Mouse (Mus musculus) ES-Bruce4 (cell line): Measurements from ENCODE around the gene Pdzd7. TPM values are rescaled to one million over a fixed set of nuclear protein-coding genes. Genes with fewer than 3 reads are reported as not detected.
A peak's percentile ranks its signal among the peaks of the same experiment; 100 is the strongest.

Experiments used
- H3K27ac ChIP-seq: 2 replicates; pipeline ENCODE4 v1.5.1; 2012; ENCODE audit warnings: low read length, inconsistent platforms; ENCODE audit not compliant: insufficient read depth
- H3K27me3 ChIP-seq: 2 replicates; pipeline ENCODE4 v1.6.1; 2012; ENCODE audit warnings: mild to moderate bottlenecking, low read length, inconsistent platforms; ENCODE audit not compliant: control insufficient read depth, poor library complexity, insufficient read depth, severe bottlenecking
- H3K36me3 ChIP-seq: 2 replicates; pipeline ENCODE4 v1.6.1; 2012; ENCODE audit warnings: inconsistent platforms, mild to moderate bottlenecking, low read length, moderate library complexity; ENCODE audit not compliant: control insufficient read depth, poor library complexity, insufficient read depth, severe bottlenecking
- H3K4me1 ChIP-seq: one replicate; pipeline ENCODE4 v1.8.1; 2011; ENCODE audit warnings: low read length; ENCODE audit not compliant: control insufficient read depth, insufficient read depth
- H3K4me3 ChIP-seq: 2 replicates; pipeline ENCODE4 v1.5.1; 2011; ENCODE audit warnings: low read depth, mild to moderate bottlenecking, low read length
- H3K9ac ChIP-seq: 2 replicates; pipeline ENCODE4 v1.6.1; 2012; ENCODE audit warnings: low read depth, mild to moderate bottlenecking, inconsistent platforms; ENCODE audit not compliant: poor library complexity, severe bottlenecking
- H3K9me3 ChIP-seq: replicated peaks from 2 replicates; pipeline ENCODE4 v1.6.1; 2012; ENCODE audit warnings: mild to moderate bottlenecking, low read length, inconsistent platforms; ENCODE audit not compliant: control insufficient read depth, poor library complexity, insufficient read depth, severe bottlenecking
- CTCF ChIP-seq: IDR thresholded peaks from one replicate; pipeline ENCODE4 v1.8.1; 2011; ENCODE audit warnings: low read depth, low read length
- EP300 ChIP-seq: IDR thresholded peaks from 2 replicates; pipeline ENCODE4 v1.6.1; 2011; ENCODE audit warnings: low read depth, low read length; ENCODE audit not compliant: insufficient read depth
- POLR2A ChIP-seq: IDR thresholded peaks from one replicate; pipeline ENCODE4 v1.8.1; 2011; ENCODE audit warnings: low read length; ENCODE audit not compliant: insufficient read depth
- polyA plus RNA-seq: library from polyadenylated mRNA; stranded (reverse); fragments of >200 nt; gene quantifications from 2 replicates; pipeline ENCODE4 v1.2.4, GENCODE M21; 2011; ENCODE audit warnings: low read depth; ENCODE audit not compliant: missing spikeins, insufficient read depth, insufficient read length

Pdzd7 gene
- polyA plus RNA-seq, 1 experiment: 1.3 TPM

- H3K36me3 ChIP-seq: 0 out of 2 replicates have a peak, but pooled peaks cover 2% of the 10 kb centered on the region
- no peaks in the 10 kb centered on the region for H3K27me3 ChIP-seq
- no peaks in the 10 kb centered on the region for H3K9me3 ChIP-seq
- TF ChIP-seq EP300 (no peak), CTCF (peak; percentile 19)
- peak overlapping the region; percentile 75 for H3K4me3 ChIP-seq
- H3K27ac ChIP-seq: peak overlapping the region; percentile 82
- peak overlapping the region; percentile 86 for H3K9ac ChIP-seq
- peaks cover 7% of the 10 kb centered on the region for H3K4me1 ChIP-seq
Measured at GRCm38 (mm10) chr19:45017216-45017771, 28.2 kb downstream of the Pdzd7 start.

DNA sequence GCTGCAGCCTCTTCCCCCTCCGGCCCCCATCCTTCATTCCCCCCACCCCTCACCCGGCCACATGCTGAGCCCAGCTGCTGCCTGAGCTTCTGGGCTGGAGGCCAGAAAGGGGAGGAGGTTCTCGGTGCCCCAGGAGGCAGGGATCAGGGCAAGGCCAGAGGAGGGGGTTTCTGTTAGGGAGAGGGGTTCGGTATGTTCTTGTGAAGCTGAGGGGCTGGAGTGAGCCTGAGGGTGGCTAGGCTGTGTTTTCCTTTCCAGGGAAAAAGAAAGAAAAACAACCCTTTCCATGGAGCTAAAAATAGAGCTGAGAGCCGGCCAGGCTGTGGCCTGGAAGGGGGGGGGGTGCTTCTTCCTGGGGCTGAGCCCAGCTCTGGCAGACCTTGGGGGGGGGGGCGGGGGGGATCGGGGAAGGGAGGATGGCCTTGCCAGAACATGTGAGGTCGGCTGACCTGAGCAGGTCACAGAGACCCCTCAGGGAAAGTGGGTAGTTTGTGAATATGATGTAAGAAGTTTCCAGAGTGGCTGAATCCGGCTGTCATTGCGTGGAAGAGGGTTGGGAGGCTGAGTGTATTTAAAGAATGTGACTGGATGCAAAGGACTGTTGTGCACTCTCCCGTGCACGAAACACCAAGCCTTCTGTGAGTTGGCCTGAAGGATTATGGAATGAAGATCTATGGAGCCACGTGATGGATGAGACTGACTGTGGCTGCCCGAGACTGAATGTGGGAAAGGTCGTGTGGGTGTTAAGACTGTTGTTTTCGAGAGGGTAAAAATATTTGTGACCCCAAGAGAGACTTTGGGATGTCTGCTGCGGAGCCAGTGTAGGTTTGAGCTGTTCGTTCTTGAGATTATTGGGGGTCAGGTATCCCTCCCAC lies 28.9 kb downstream of the Pdzd7 start:
- no peaks in the 10 kb centered on the region for H3K9me3 ChIP-seq
- TF ChIP-seq CTCF: no peak
- TF ChIP-seq POLR2A: no peak
- peak; percentile 74 for TF ChIP-seq EP300
- H3K4me3 ChIP-seq: peak overlapping the region; percentile 83
- peaks cover 6% of the 10 kb centered on the region; the same call in 1 of the 2 replicates for H3K36me3 ChIP-seq
- H3K4me1 ChIP-seq: peaks cover 7% of the 10 kb centered on the region
- H3K27ac ChIP-seq: peak overlapping the region; percentile 82
- peak overlapping the region; percentile 86 for H3K9ac ChIP-seq
- no peaks in the 10 kb centered on the region for H3K27me3 ChIP-seq

- Histone ChIP-seq H3K9me3 (no peaks in the 10 kb centered on the region), H3K27ac (peak overlapping the region; percentile 49), H3K27me3 (no peaks in the 10 kb centered on the region), H3K36me3 (peaks cover 13% of the 10 kb centered on the region), H3K9ac (peak overlapping the region; percentile 86), H3K4me1 (peaks cover 7% of the 10 kb centered on the region), H3K4me3 (peak overlapping the region; percentile 83)
- TF ChIP-seq EP300 (peak; percentile 80; the same call in 1 of the 2 replicates), CTCF (no peak)
Measured at GRCm38 (mm10) chr19:45015518-45016281, 29.8 kb downstream of the Pdzd7 start.

DNA sequence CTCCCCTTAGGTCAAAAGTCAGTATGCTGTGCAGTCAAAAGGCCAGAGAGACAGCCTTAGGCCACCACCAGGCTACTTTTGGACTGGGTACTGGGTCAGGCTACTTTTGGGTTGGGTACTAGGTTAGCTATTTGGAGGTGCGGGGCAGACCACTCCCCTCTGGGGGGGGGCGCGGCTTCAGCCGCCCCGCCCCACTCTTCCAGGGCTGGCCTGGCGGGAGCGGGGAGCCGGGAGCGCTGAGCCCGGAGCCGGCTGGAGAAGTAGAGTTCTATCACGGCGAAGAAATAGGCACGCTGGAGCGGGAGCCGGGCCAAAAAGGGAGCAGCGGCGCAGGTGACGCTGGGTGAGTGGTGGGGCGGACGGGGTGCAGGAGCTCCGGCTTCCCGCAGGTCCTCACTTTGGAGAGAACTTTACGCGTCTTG lies 30.5 kb downstream of the Pdzd7 start:
- Histone ChIP-seq H3K27me3 (no peaks in the 10 kb centered on the region), H3K4me1 (peaks cover 7% of the 10 kb centered on the region)
- no peak for TF ChIP-seq POLR2A
- TF ChIP-seq CTCF: no peak
- no peak for TF ChIP-seq EP300

DNA sequence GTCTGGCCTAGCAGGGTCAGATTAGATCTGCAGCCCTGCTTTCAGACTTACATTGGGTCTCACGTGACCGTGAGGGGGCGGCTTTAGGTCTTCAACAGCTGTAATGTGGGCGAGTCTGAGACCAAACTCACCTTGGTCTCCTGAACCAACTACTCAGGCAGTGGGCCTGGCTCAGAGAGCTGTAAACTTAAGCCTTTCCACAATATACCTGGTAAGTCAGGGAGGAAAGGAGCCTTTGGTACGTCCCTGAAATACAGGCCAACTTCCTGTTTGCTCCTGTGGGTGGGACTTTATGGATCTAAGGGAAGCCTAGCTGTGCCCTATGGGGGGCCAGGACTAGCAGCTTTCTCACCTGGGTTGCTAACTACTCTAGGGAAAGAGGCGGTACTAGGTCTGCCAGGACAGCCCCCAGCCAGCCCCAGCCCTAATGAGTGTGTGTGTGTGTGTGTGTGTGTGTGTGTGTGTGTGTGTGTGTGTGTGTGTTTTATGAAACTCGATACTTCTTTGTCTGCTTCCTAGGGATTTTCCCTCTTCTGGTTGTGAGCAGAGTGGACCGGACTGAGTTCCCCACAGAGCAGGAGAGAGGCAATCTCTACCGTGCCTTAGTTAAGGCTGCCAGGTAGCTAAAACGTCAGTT lies 31.1 kb downstream of the Pdzd7 start, which contains the start of gene Lzts2:
Gene Lzts2, plus strand, starts transcription at position 80 of the 637 bp plus-strand sequence.
- H3K27ac ChIP-seq: peak within 1 kb of the TSS; percentile 60
- TF ChIP-seq POLR2A: no peak
- TF ChIP-seq CTCF: no peak
- TF ChIP-seq EP300: no peak
- H3K9me3 ChIP-seq: no peaks in the 10 kb centered on the region
- H3K27me3 ChIP-seq: no peaks in the 10 kb centered on the region
- peaks cover 23% of the 10 kb centered on the region for H3K36me3 ChIP-seq
- H3K4me1 ChIP-seq: peaks cover 7% of the 10 kb centered on the region
- H3K9ac ChIP-seq: peak within 1 kb of the TSS; percentile 86
- peak within 1 kb of the TSS; percentile 83 for H3K4me3 ChIP-seq

More for the DNA sequence above, 30.5 kb downstream of the Pdzd7 start:
- peaks cover 20% of the 10 kb centered on the region for H3K36me3 ChIP-seq
- H3K27ac ChIP-seq: peak overlapping the region; percentile 60
- H3K9ac ChIP-seq: peak overlapping the region; percentile 86
- H3K4me3 ChIP-seq: peak overlapping the region; percentile 83
- no peaks in the 10 kb centered on the region for H3K9me3 ChIP-seq
